In genomic region chr2:53030432-53030826, GRCm38 (mm10) we compare ENCODE assay signal across 12 mouse cellular contexts.
DNase-seq lines count a peak whose midpoint lies in the region; ATAC-seq lines count a peak whose summit lies in the region.
"Had no signal": no experiment of that assay in that cellular context is flagged by ENCODE, and none has a peak within 500 bp of the region (broad histone marks: within the 10 kb centered on the region; RNA-seq: fewer than 3 reads in every experiment).

No protein-coding gene starts in this region.

- WGBS in hindbrain, embryonic 10.5 days, result 67% methylated on average over 5 of the region's 5 CpGs
- 76% methylated on average over 5 of the region's 5 CpGs for WGBS in hindbrain, embryonic 13.5 days
- 38% methylated on average over 5 of the region's 5 CpGs for WGBS in embryonic facial prominence, embryonic 12.5 days
- WGBS in limb, embryonic 11.5 days, result 62% methylated on average over 5 of the region's 5 CpGs

- H3K4me1 ChIP-seq in hindbrain, embryonic 10.5 days (replicated peaks), result peaks cover 14% of the 10 kb centered on the region
- H3K4me1 ChIP-seq in hindbrain, embryonic 13.5 days (replicated peaks), result peaks cover 11% of the 10 kb centered on the region
- H3K4me1 ChIP-seq in embryonic facial prominence, embryonic 12.5 days, result peaks cover 29% of the 10 kb centered on the region
- H3K4me1 ChIP-seq in limb, embryonic 11.5 days (ENCODE audit: control insufficient read depth, insufficient read depth, low read length), result no peaks in the 10 kb centered on the region; the same call in 1 of the 2 replicates

- no peak overlapping the region for H3K4me3 ChIP-seq in hindbrain, embryonic 10.5 days
- no peak overlapping the region for H3K4me3 ChIP-seq in hindbrain, embryonic 13.5 days
- no peak overlapping the region for H3K4me3 ChIP-seq in embryonic facial prominence, embryonic 12.5 days
- H3K4me3 ChIP-seq in limb, embryonic 11.5 days (ENCODE audit: low read depth, low read length), result no peak overlapping the region
- H3K4me3 ChIP-seq: liver, embryonic 12.5 days; midbrain, embryonic 10.5 days had no signal

- no peaks in the 10 kb centered on the region for H3K27me3 ChIP-seq in hindbrain, embryonic 10.5 days (ENCODE audit: insufficient read depth, poor library complexity, severe bottlenecking)
- H3K27me3 ChIP-seq in hindbrain, embryonic 13.5 days, result no peaks in the 10 kb centered on the region
- H3K27me3 ChIP-seq in embryonic facial prominence, embryonic 12.5 days, result no peaks in the 10 kb centered on the region
- H3K27me3 ChIP-seq in limb, embryonic 11.5 days (ENCODE audit: control insufficient read depth, insufficient read depth, low read length), result no peaks in the 10 kb centered on the region
- H3K27me3 ChIP-seq: liver, embryonic 12.5 days had no signal

- peaks cover 7% of the 10 kb centered on the region; the same call in 1 of the 2 replicates for H3K36me3 ChIP-seq in hindbrain, embryonic 10.5 days
- H3K36me3 ChIP-seq in hindbrain, embryonic 13.5 days, result no peaks in the 10 kb centered on the region
- no peaks in the 10 kb centered on the region for H3K36me3 ChIP-seq in embryonic facial prominence, embryonic 12.5 days
- no peaks in the 10 kb centered on the region for H3K36me3 ChIP-seq in limb, embryonic 11.5 days (ENCODE audit: control insufficient read depth, insufficient read depth, low read length)
- H3K36me3 ChIP-seq: liver, embryonic 12.5 days had no signal

- H3K4me2 ChIP-seq in hindbrain, embryonic 13.5 days, result no peak overlapping the region
- H3K4me2 ChIP-seq in embryonic facial prominence, embryonic 12.5 days (replicated peaks), result peak overlapping the region; percentile 23
- no peak overlapping the region for H3K4me2 ChIP-seq in limb, embryonic 11.5 days (ENCODE audit: low read depth, severe bottlenecking)
- H3K4me2 ChIP-seq: liver, embryonic 12.5 days had no signal

- no peaks in the 10 kb centered on the region for H3K9me3 ChIP-seq in hindbrain, embryonic 10.5 days
- no peaks in the 10 kb centered on the region for H3K9me3 ChIP-seq in hindbrain, embryonic 13.5 days
- H3K9me3 ChIP-seq in embryonic facial prominence, embryonic 12.5 days, result no peaks in the 10 kb centered on the region
- H3K9me3 ChIP-seq in limb, embryonic 11.5 days (ENCODE audit: control insufficient read depth, low read length), result no peaks in the 10 kb centered on the region
- H3K9me3 ChIP-seq: liver, embryonic 12.5 days; midbrain, embryonic 10.5 days had no signal

- H3K9ac ChIP-seq in hindbrain, embryonic 13.5 days, result no peak overlapping the region
- no peak overlapping the region for H3K9ac ChIP-seq in embryonic facial prominence, embryonic 12.5 days
- H3K9ac ChIP-seq in limb, embryonic 11.5 days (ENCODE audit: low read length), result no peak overlapping the region
- H3K9ac ChIP-seq: liver, embryonic 12.5 days had no signal

- no peak for ATAC-seq in hindbrain, embryonic 13.5 days (ENCODE audit: low FRiP score)
- no peak for ATAC-seq in embryonic facial prominence, embryonic 12.5 days (ENCODE audit: insufficient number of reproducible peaks, insufficient read depth, low FRiP score, low TSS enrichment)
- ATAC-seq in limb, embryonic 11.5 days (ENCODE audit: insufficient number of reproducible peaks, low FRiP score, low TSS enrichment, low read depth), result no peak
- ATAC-seq in CD4-positive, CD25-positive, alpha-beta regulatory T cell, adult 4 months, result no peak
- ATAC-seq: liver, embryonic 12.5 days had no signal

- H3K27ac ChIP-seq in hindbrain, embryonic 10.5 days, result peak overlapping the region; percentile 5; the same call in 1 of the 2 replicates
- no peak overlapping the region; the same call in 1 of the 2 replicates for H3K27ac ChIP-seq in hindbrain, embryonic 13.5 days
- H3K27ac ChIP-seq in embryonic facial prominence, embryonic 12.5 days, result peak overlapping the region; percentile 94
- peak overlapping the region; percentile 70 for H3K27ac ChIP-seq in limb, embryonic 11.5 days (replicated peaks; ENCODE audit: low read depth, low read length)
- H3K27ac ChIP-seq: liver, embryonic 12.5 days; midbrain, embryonic 10.5 days had no signal

- no peak for DNase-seq in hindbrain, embryonic 10.5 days (ENCODE audit: low spot score)
- DNase-seq in brain, adult 2 months (ENCODE audit: low read depth, low spot score), result peak; percentile 45
- DNase-seq in limb, embryonic 11.5 days (ENCODE audit: low spot score), result no peak
- no peak for DNase-seq in thymus, postnatal 25 days
- DNase-seq: cerebellum, postnatal 10 days; kidney, postnatal 4 days; spleen, adult 18-20 months had no signal
